Mouse (Mus musculus): ENCODE data around the gene Gm28557. TPM values are rescaled to one million over a fixed set of nuclear protein-coding genes. Genes with fewer than 3 reads are reported as not detected.

The Gm28557 gene
- polyA plus RNA-seq, 1 experiment from 2014 or later, result 1.3 TPM

GRCm38 (mm10) chr13:67081946-67082345 lies 26.5 kb downstream of the Gm28557 start:
- H3K4me1 ChIP-seq, result peaks cover 3% of the 10 kb centered on the region; the same call in 1 of the 2 replicates
- peaks cover 11% of the 10 kb centered on the region; the same call in 1 of the 2 replicates for H3K36me3 ChIP-seq
- H3K27me3 ChIP-seq (replicated peaks), result no peaks in the 10 kb centered on the region
- no peak overlapping the region for H3K9ac ChIP-seq
- ATAC-seq (ENCODE audit: low FRiP score, low read depth), result no peak
- H3K9me3 ChIP-seq, result no peaks in the 10 kb centered on the region; the same call in 1 of the 2 replicates
- H3K4me2 ChIP-seq (replicated peaks), result peak overlapping the region; percentile 77
- 77% methylated on average over 1 of the region's 1 CpGs for WGBS
- H3K4me3 ChIP-seq, result no peak overlapping the region
- no peak overlapping the region for H3K27ac ChIP-seq

- peak; percentile 98 for ATAC-seq (ENCODE audit: low FRiP score, low read depth)
Measured at GRCm38 (mm10) chr13:67081142-67081713, 27.2 kb downstream of the Gm28557 start.

GRCm38 (mm10) chr13:67077244-67077643 lies 31.2 kb downstream of the Gm28557 start:
- H3K4me1 ChIP-seq, result peaks cover 3% of the 10 kb centered on the region; the same call in 1 of the 2 replicates
- no peak overlapping the region for H3K4me2 ChIP-seq (replicated peaks)
- H3K36me3 ChIP-seq, result peaks cover 35% of the 10 kb centered on the region
- H3K9me3 ChIP-seq, result peaks cover 23% of the 10 kb centered on the region
- ATAC-seq (ENCODE audit: low FRiP score, low read depth), result no peak
- no peak overlapping the region for H3K4me3 ChIP-seq
- no peak overlapping the region for H3K27ac ChIP-seq
- H3K9ac ChIP-seq, result no peak overlapping the region
- 97% methylated on average over 2 of the region's 2 CpGs for WGBS
- no peaks in the 10 kb centered on the region for H3K27me3 ChIP-seq (replicated peaks)

More at GRCm38 (mm10) chr13:67081142-67081713, 27.2 kb downstream of the Gm28557 start:
- Histone ChIP-seq H3K27ac (peak overlapping the region; percentile 32; the same call in 1 of the 2 replicates), H3K9ac (peak overlapping the region; percentile 64), H3K4me1 (peaks cover 3% of the 10 kb centered on the region; the same call in 1 of the 2 replicates), H3K4me3 (peak overlapping the region; percentile 68), H3K36me3 (peaks cover 12% of the 10 kb centered on the region; the same call in 1 of the 2 replicates), H3K9me3 (peaks cover 2% of the 10 kb centered on the region; the same call in 1 of the 2 replicates), H3K27me3 (replicated peaks) (no peaks in the 10 kb centered on the region), H3K4me2 (replicated peaks) (peak overlapping the region; percentile 77)
- under 1% methylated on average over 24 of the region's 24 CpGs for WGBS

GRCm38 (mm10) chr13:67072786-67073185 lies 35.6 kb downstream of the Gm28557 start:
- Histone ChIP-seq H3K4me1 (no peaks in the 10 kb centered on the region), H3K9ac (no peak overlapping the region), H3K36me3 (peaks cover 51% of the 10 kb centered on the region), H3K4me2 (replicated peaks) (no peak overlapping the region), H3K9me3 (peaks cover 47% of the 10 kb centered on the region), H3K4me3 (no peak overlapping the region), H3K27me3 (replicated peaks) (no peaks in the 10 kb centered on the region), H3K27ac (no peak overlapping the region)
- ATAC-seq (ENCODE audit: low FRiP score, low read depth), result no peak
- 93% methylated on average over 2 of the region's 2 CpGs for WGBS

- WGBS, result 88% methylated on average over 8 of the region's 8 CpGs
- Histone ChIP-seq H3K9me3 (peaks cover 17% of the 10 kb centered on the region), H3K4me1 (peaks cover under 1% of the 10 kb centered on the region; the same call in 1 of the 2 replicates), H3K27me3 (replicated peaks) (no peaks in the 10 kb centered on the region), H3K36me3 (peaks cover 19% of the 10 kb centered on the region), H3K4me3 (no peak overlapping the region), H3K27ac (no peak overlapping the region), H3K9ac (no peak overlapping the region), H3K4me2 (replicated peaks) (no peak overlapping the region)
- ATAC-seq (ENCODE audit: low FRiP score, low read depth), result no peak
Measured at GRCm38 (mm10) chr13:67065386-67065785, 43.0 kb downstream of the Gm28557 start.

GRCm38 (mm10) chr13:67062427-67062826 lies 46.0 kb downstream of the Gm28557 start:
- Histone ChIP-seq H3K27ac (no peak overlapping the region), H3K9ac (no peak overlapping the region), H3K4me2 (replicated peaks) (no peak overlapping the region), H3K4me3 (no peak overlapping the region), H3K4me1 (peaks cover 6% of the 10 kb centered on the region), H3K27me3 (replicated peaks) (no peaks in the 10 kb centered on the region), H3K9me3 (peaks cover 3% of the 10 kb centered on the region; the same call in 1 of the 2 replicates), H3K36me3 (peaks cover 2% of the 10 kb centered on the region; the same call in 1 of the 2 replicates)
- no peak for ATAC-seq (ENCODE audit: low FRiP score, low read depth)
- 67% methylated on average over 7 of the region's 7 CpGs for WGBS

GRCm38 (mm10) chr13:67060786-67061358 lies 47.5 kb downstream of the Gm28557 start, which contains the start of gene Zfp712:
Gene Zfp712 (minus strand): TSS chr13:67061170.
- H3K4me1 ChIP-seq, result peaks cover 6% of the 10 kb centered on the region
- under 1% methylated on average over 27 of the region's 27 CpGs for WGBS
- ATAC-seq (ENCODE audit: low FRiP score, low read depth), result peak; percentile 94
- peak within 1 kb of the TSS; percentile 72 for H3K4me3 ChIP-seq
- H3K9me3 ChIP-seq, result 0 out of 2 replicates have a peak, but pooled peaks cover 3% of the 10 kb centered on the region
- peak within 1 kb of the TSS; percentile 83 for H3K4me2 ChIP-seq (replicated peaks)
- peak within 1 kb of the TSS; percentile 77 for H3K9ac ChIP-seq
- no peaks in the 10 kb centered on the region for H3K36me3 ChIP-seq
- H3K27me3 ChIP-seq (replicated peaks), result no peaks in the 10 kb centered on the region
- H3K27ac ChIP-seq, result no peak within 1 kb of the TSS

GRCm38 (mm10) chr13:67060161-67060785 lies 48.1 kb downstream of the Gm28557 start:
- Histone ChIP-seq H3K9ac (peak overlapping the region; percentile 77), H3K36me3 (no peaks in the 10 kb centered on the region), H3K4me1 (peaks cover 6% of the 10 kb centered on the region), H3K4me3 (peak overlapping the region; percentile 72), H3K27me3 (replicated peaks) (no peaks in the 10 kb centered on the region), H3K4me2 (replicated peaks) (peak overlapping the region; percentile 83), H3K27ac (no peak overlapping the region), H3K9me3 (0 out of 2 replicates have a peak, but pooled peaks cover 6% of the 10 kb centered on the region)
- ATAC-seq (ENCODE audit: low FRiP score, low read depth), result peak; percentile 68
- 5% methylated on average over 12 of the region's 12 CpGs for WGBS

Other genes starting within 250 kb of the Gm28557 start
- 1.5 and 1.6 TPM in 2 replicates for gene Gm10767, start 203.7 kb downstream of the Gm28557 start, polyA plus RNA-seq (2016; fragmentation: Nextera tagmentation; extraction: Ambion mirVana)
- 4.6 and 5.5 TPM in 2 replicates for gene Zfp712, start 47.4 kb downstream of the Gm28557 start, polyA plus RNA-seq (2016; fragmentation: Nextera tagmentation; extraction: Ambion mirVana)
- gene Zfp708, start 10.6 kb downstream of the Gm28557 start, polyA plus RNA-seq (2016; fragmentation: Nextera tagmentation; extraction: Ambion mirVana), result 7.2 and 7.3 TPM in 2 replicates
- gene Rslcan18, start 7.7 kb upstream of the Gm28557 start, polyA plus RNA-seq (2016; fragmentation: Nextera tagmentation; extraction: Ambion mirVana), result 0.16 and 0.19 TPM in 2 replicates
- gene Zfp759, start 13.1 kb upstream of the Gm28557 start, polyA plus RNA-seq (2016; fragmentation: Nextera tagmentation; extraction: Ambion mirVana), result 1.8 and 3.8 TPM in 2 replicates
- 5.4 and 5.5 TPM in 2 replicates for gene Rsl1, start 64.6 kb upstream of the Gm28557 start, polyA plus RNA-seq (2016; fragmentation: Nextera tagmentation; extraction: Ambion mirVana)
- gene Zfp455, start 85.9 kb upstream of the Gm28557 start, polyA plus RNA-seq (2016; fragmentation: Nextera tagmentation; extraction: Ambion mirVana), result 1.4 and 2.1 TPM in 2 replicates
- 3.4 and 3.8 TPM in 2 replicates for gene Zfp458, start 169.9 kb upstream of the Gm28557 start, polyA plus RNA-seq (2016; fragmentation: Nextera tagmentation; extraction: Ambion mirVana)
- 0.68 and 0.91 TPM in 2 replicates for gene Zfp457, start 197.9 kb upstream of the Gm28557 start, polyA plus RNA-seq (2016; fragmentation: Nextera tagmentation; extraction: Ambion mirVana)
- gene Zfp595, start 224.0 kb upstream of the Gm28557 start, polyA plus RNA-seq (2016; fragmentation: Nextera tagmentation; extraction: Ambion mirVana), result 1.7 and 2.0 TPM in 2 replicates